Mouse (Mus musculus) lung, adult 2 months (tissue): ENCODE measurements around the gene Cfap161. TPM values are rescaled to one million over a fixed set of nuclear protein-coding genes. Genes with fewer than 3 reads are reported as not detected.

Source experiments
- DNase-seq: peaks from one replicate; pipeline ENCODE4 v3.0.0; 2022
- H3K4me1 ChIP-seq: fragments of 200-500 bp; 2 replicates; pipeline ENCODE4 v1.6.1; 2011; ENCODE audit warnings: low read length; ENCODE audit not compliant: control insufficient read depth, insufficient read depth
- H3K4me3 ChIP-seq: fragments of 200-500 bp; replicated peaks from 2 replicates; pipeline ENCODE3; 2011; ENCODE audit warnings: low read depth, mild to moderate bottlenecking, control low read depth, low read length; ENCODE audit errors: extremely low read depth
- CTCF ChIP-seq: fragments of 200-500 bp; IDR thresholded peaks from 2 replicates; pipeline ENCODE4 v1.5.1; 2011; ENCODE audit warnings: mild to moderate bottlenecking, low read length, control low read depth; ENCODE audit not compliant: insufficient read depth
- POLR2A ChIP-seq: fragments of 200-500 bp; IDR thresholded peaks from 2 replicates; pipeline ENCODE4 v1.6.1; 2011; ENCODE audit warnings: low read depth, mild to moderate bottlenecking, control low read depth, low read length, borderline replicate concordance; ENCODE audit errors: extremely low read depth
- WGBS: fragments of 180-500 bp; shearing (Covaris S2); methylation state at CpG from one replicate; pipeline ENCODE4 v1.1.7; 2018; 5-methylcytosine and 5-hydroxymethylcytosine counted together
- polyA plus RNA-seq: library from polyadenylated mRNA; depleted of rRNA; stranded (reverse); fragments of >200 nt; gene quantifications from 2 replicates; pipeline ENCODE4 v1.2.3, GENCODE M21; 2012

The Cfap161 gene
- polyA plus RNA-seq, 1 experiment: 3.3 TPM

DNA sequence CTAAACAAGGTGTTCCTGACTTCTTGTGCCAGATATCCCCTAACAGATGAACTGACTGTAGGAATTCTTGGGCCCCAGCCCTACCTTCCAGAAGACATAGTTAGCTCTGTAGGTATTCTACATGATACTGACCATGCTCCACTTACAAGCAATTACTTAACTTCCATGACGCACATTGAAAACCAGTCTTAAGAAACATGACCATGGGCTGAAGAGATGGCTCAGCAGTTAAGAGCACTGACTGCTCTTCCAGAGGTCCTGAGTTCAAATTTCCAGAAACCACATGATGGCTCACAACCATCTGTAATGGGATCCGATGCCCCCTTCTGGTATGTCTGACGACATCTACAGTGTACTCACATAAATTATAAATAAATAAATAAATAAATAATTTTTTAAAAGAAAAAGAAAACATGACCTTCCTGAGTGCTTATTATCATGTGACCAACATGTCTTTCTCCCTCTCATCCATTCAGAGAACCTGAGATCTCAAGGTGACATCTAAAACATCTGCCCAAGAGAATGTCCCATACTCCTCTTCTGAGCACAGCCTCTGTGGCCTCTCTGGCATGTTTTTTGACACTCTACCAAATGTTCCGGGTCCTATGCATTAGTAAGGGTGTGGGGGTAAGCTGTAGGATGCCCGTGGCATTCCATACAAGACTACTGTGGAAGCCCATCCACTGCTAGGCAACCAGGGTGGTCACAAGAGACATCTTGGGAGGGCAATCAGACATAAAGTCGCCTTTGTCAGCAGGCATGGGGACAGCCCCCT is 58.2 kb downstream of the Cfap161 start:
- WGBS: 77% methylated on average over 6 of the region's 6 CpGs
- TF ChIP-seq POLR2A (no peak), CTCF (no peak)
- no peak for DNase-seq
- Histone ChIP-seq H3K4me3 (no peak overlapping the region), H3K4me1 (0 out of 2 replicates have a peak, but pooled peaks cover 3% of the 10 kb centered on the region)

DNA sequence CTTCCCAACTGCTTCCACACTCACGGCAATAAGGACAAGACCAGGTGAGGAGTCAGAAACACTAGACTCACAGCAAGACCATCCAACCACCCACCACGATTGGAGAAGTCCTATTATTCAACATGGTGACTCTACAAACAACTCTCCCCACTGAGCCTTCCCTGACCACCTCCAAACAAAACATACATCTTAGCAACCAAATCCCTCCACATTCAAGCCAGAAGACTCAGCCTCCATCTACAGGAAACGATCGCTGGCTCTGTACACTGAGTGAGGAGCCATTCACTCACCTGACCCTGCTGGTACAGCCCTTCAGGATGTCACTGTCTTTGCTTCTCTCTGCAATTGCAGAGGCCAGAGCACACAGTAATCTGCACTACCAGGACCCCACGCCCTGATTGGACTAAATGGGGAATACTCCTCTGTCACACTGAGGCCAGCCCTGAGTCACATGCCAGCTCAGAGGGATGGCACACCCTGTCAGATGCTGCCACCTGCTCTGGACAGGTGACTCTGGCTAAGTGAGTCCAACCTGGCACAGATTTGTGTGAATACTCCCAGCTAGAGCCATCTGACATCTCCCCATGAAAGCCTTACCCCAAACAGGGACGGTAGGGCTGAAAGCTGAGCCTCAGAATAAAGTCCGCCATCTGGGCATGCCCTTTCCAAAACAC is 59.4 kb downstream of the Cfap161 start:
- H3K4me1 ChIP-seq: 0 out of 2 replicates have a peak, but pooled peaks cover 3% of the 10 kb centered on the region
- no peak for TF ChIP-seq POLR2A
- TF ChIP-seq CTCF: no peak
- WGBS: 84% methylated on average over 7 of the region's 7 CpGs

DNA sequence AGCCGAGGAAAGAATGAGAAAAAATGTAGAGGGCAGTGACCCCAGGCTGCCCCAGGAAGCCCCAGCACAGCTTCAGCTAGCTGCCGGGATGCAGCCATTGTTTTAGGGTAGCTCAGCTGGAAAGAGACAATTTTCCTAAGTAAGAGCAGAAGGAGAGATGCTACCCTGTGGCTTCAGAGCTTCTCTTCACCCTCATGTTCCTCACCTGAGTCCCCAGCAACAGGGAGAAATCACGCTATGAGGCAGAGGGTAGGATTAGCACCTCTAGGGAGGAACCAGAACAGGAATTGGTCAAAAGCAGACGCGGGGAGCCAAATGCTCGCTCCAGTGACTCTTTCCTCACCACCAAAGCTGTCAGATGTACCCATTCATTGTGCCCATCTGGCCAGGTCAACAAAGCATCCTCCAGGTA is 60.0 kb downstream of the Cfap161 start:
- 0 out of 2 replicates have a peak, but pooled peaks cover 3% of the 10 kb centered on the region for H3K4me1 ChIP-seq
- 73% methylated on average over 6 of the region's 6 CpGs for WGBS

More for the DNA sequence above, 59.4 kb downstream of the Cfap161 start:
- H3K4me3 ChIP-seq: no peak overlapping the region
- DNase-seq: no peak

DNA sequence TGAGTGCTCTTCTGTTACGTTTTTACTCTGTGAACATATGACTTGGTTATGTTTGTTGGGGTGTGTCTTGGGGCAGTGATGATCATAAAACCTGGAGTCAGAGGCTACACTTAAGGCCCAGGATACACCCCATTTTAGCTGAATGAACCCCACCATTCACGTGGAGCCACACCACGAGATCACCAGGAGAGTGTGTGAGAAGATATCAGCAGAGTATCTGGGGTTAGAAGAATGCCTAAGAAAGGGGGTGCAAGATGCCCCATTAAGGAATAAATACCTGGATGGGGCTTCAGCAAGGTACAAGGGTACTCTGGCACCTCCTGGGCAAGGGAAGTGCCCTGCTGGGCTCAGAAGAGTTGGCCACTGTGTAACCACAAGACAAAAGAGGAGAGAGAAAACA is 60.4 kb downstream of the Cfap161 start:
- no peak for TF ChIP-seq CTCF
- Histone ChIP-seq H3K4me1 (0 out of 2 replicates have a peak, but pooled peaks cover 3% of the 10 kb centered on the region), H3K4me3 (no peak overlapping the region)
- 89% methylated on average over 3 of the region's 3 CpGs for WGBS
- DNase-seq: no peak

More for the DNA sequence above, 60.0 kb downstream of the Cfap161 start:
- no peak for TF ChIP-seq CTCF
- TF ChIP-seq POLR2A: no peak
- H3K4me3 ChIP-seq: no peak overlapping the region
- no peak for DNase-seq

DNA sequence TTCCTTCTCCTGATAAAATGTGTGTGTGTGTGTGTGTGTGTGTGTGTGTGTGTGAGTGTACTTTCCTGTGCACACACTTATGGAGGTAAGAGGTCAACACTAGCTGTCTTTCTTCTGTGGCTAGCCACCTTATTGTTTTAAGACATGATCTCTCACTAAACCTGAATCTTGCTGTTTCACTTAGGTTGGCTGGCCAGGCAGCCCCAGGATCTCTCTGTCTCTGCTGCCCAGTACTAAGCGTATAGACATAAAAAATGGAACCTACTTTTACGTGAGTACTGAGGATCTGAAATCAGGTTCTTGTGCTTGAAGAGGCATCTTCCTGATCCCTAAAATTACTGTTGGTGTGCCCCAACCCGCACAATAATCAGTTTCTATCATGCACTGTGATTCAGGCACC is 61.9 kb downstream of the Cfap161 start:
- WGBS: 95% methylated on average over 3 of the region's 3 CpGs
- DNase-seq: no peak
- H3K4me1 ChIP-seq: no peaks in the 10 kb centered on the region
- TF ChIP-seq CTCF: no peak
- TF ChIP-seq POLR2A: no peak
- H3K4me3 ChIP-seq: no peak overlapping the region

DNA sequence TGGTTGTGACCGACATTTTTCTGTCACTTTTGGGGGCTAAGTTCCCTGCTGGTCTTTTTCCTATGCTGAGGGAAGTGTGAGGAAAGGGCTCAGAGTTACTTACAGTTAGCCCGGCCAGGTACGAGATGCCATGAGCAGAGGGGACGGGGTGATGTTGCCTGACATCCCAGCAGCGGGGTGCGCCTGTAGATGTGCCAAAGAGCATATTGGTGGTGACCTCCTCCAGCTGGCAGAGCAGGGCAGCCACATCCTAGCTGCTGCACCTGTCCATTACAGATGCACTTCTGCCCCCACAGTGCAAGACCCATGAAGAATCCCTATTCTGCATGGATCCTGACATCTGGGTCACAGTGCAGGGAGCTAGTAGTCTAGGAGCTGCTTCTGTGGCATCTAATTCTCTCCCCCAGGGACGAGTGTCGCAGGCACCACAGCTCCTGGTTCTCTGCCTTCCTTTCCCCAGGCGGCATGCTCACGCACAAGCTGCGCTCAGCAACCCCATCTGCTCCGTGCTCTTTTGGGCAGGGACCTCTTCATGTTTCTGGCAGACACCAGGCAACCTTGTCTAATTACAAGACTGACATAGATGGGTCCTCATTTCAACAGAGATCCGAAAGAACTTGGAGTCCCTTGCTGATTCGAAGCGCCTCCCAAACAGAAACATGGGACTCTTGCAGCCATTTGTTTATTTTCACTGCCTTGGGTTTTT is 62.6 kb downstream of the Cfap161 start:
- WGBS: 65% methylated on average over 15 of the region's 15 CpGs
- no peak overlapping the region for H3K4me3 ChIP-seq
- H3K4me1 ChIP-seq: no peaks in the 10 kb centered on the region
- DNase-seq: no peak
- no peak for TF ChIP-seq POLR2A
- no peak for TF ChIP-seq CTCF

DNA sequence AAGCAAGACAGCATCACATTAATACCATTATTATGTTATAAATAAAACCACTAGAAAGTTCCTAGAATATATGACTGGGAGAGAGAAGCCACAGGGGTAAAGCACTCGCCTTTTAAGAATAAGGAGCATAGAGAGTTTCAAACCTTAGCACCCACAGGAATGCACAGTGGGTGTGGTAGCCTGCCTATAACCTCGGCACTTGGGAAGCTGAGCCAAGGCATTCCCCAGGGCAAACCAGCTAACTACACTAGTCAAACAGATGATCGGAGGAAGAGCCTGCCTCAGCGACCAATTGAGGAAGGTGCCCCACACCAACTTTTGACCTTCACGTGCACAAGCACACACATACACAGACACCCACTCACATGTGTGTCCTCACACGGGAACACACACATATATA is 63.4 kb downstream of the Cfap161 start:
- Histone ChIP-seq H3K4me3 (no peak overlapping the region), H3K4me1 (no peaks in the 10 kb centered on the region)
- 61% methylated on average over 6 of the region's 6 CpGs for WGBS
- TF ChIP-seq CTCF (no peak), POLR2A (no peak)
- no peak for DNase-seq

DNA sequence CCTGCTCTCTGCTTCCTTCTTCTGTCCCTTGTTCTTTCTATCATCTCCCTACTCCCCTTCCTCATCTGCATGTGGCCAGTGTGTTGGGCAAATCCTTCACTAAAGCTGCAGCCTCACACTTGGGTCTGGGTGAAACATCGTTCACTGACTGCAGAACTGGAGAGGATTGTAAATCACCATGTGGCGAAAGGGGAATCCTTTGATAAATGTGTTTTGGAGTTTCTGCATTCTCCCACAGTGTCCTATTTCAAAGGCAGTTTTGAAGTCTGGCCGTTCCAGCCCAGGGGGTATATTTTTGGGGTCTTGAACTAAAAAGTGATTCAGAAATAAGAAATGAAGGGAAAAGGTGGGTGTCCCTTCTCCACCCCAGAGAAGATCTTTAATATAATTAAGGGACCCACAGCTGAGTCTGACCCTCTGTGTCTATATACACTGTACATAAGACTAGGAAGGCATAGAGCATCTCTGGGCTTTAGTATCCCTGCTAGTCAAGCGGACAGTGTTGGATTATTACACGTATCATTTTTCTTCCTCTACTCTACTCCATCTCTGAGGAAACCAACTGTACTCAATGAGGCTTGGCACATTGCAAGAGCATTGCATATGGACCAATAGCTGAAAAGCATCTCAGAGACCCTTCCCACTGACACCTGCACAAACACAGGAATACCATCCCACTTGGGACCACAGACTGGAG is 67.6 kb downstream of the Cfap161 start:
- Histone ChIP-seq H3K4me1 (peaks cover 3% of the 10 kb centered on the region; the same call in 1 of the 2 replicates), H3K4me3 (no peak overlapping the region)
- DNase-seq: no peak
- WGBS: 72% methylated on average over 5 of the region's 5 CpGs
- no peak for TF ChIP-seq POLR2A
- no peak for TF ChIP-seq CTCF

DNA sequence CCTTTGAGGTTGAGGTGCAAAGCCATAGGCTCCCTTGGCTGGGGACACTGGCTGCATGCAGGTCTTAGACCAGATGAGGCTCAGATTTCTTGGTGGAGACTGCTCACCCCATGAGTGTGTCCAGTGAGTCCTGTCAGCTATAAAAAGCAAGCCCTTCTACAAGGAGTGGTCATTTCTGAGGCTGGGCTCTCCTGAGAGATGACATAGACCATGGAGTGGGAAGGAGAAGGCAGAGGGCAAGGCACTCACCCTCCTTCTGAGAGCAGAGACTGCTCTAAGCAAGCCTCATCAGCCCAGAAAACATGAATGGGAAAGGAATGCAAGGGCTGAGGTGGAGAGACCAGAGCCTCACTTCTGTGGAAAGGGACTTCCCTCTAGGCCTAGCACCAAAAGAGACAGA is 68.9 kb downstream of the Cfap161 start:
- H3K4me1 ChIP-seq: peaks cover 3% of the 10 kb centered on the region; the same call in 1 of the 2 replicates
- DNase-seq: no peak
- TF ChIP-seq CTCF (no peak), POLR2A (no peak)
- H3K4me3 ChIP-seq: no peak overlapping the region
